Mouse (Mus musculus): ENCODE results near the gene Sipa1l1. TPM values are rescaled to one million over a fixed set of nuclear protein-coding genes. Genes with fewer than 3 reads are reported as not detected.

Sipa1l1 gene
- total RNA-seq, 2 experiments from 2014 or later, result 27.7 to 32.6 TPM

- no peak for DNase-seq (ENCODE audit: low spot score in 2 of 2)
Observed at GRCm38 (mm10) chr12:82326438-82326837, 157.3 kb downstream of the Sipa1l1 start.

- no peak for DNase-seq (ENCODE audit: low spot score in 2 of 2)
Observed at GRCm38 (mm10) chr12:82328112-82328511, 159.0 kb downstream of the Sipa1l1 start.

- no peak for DNase-seq (ENCODE audit: low spot score in 2 of 2)
Observed at GRCm38 (mm10) chr12:82332836-82333614, 163.9 kb downstream of the Sipa1l1 start.

- no peak for DNase-seq (ENCODE audit: low spot score in 2 of 2)
Observed at GRCm38 (mm10) chr12:82333999-82334398, 164.9 kb downstream of the Sipa1l1 start.

DNA sequence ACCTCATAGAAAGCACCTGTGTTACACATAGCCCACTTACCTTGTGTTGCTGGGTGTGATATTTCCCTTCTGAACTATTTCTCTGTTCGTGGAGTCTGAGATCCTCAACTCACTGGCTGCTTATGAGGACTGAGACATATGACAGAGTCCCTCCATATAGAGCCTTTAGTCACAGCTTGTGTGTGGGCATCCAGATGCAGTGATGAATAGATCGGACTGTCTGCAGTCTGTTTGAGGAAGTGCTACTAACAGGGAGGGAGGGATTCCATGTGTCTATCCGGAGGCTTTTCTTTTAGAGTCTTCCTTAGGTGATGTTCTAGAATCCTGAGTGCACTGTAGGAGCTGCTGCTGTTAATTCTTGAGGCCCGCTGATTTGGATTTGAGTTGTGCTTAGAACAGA is 165.4 kb downstream of the Sipa1l1 start:
- DNase-seq (ENCODE audit: low spot score in 2 of 2), result no peak

DNA sequence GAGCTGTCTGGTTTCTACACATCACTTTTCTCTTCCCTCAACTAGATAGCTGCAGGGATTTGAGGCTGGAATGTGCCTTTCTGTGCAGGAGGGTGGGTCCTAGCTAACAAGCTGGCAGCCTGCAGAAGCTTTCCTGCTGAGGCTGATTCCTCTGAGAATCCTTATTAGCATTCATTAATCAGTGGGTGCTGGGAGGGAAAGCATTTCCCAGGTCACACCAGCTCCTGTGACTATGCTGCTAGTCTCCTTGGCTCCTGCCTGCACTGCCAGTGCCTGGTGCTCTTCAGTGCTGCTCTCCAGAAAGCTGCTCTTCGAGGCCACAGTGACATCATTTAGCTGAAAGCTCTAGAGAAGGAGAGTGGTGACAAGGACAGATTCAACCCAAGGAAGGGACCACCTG is 166.0 kb downstream of the Sipa1l1 start:
- no peak for DNase-seq (ENCODE audit: low spot score in 2 of 2)

DNA sequence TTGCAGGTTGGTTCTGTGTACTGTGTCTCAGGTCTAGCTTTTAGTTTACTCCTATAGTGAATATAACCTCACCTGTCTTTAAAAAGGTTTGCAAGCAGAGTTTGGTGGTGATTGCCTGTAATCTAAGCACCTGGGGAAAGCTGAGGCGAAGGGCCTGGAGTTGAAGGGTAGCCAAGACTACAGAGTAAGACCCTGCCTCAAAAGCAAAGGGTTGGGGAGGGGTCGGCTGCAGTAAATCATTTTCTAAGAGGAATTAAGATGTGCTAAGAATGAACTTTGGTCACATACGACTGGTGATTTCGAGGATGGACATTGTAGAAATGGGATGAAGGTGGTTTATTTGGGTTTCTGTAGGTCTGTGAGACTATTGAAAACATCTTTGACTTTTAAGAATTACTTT is 169.4 kb downstream of the Sipa1l1 start:
- no peak for DNase-seq (ENCODE audit: low spot score in 2 of 2)

DNA sequence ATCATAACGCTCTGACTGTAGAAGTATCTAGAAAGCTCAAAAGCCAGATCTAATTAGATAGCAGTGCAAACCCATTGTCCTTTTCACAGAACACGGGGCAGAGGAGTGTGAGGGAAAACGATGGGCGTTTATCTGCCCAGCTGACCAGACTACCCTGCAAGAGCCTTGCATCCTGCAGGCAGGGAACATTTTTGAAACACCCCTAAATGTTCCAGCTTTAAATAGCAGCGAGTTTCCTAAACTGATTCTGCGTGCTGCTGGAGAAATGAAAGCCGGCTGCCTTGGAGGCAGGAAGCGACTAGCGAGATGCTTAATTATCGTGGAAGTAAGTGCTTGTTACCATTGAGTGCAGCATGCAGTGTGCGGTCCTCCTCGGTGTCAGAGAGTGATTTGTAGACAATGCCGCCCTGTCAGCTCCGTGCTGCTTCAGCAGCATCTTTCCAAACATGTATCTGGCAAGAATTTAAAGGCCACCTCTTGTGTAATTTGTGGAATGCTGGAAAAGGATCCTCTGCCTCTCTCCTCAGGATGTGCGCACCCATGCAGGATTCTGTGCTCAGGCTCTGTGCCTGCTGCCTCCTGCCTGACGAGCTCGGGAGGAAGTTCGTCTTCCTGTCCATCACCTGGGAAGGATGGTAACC is 170.2 kb downstream of the Sipa1l1 start:
- no peak for DNase-seq (ENCODE audit: low spot score in 2 of 2)

GRCm38 (mm10) chr12:82340196-82340918 is 171.2 kb downstream of the Sipa1l1 start:
- no peak for DNase-seq (ENCODE audit: low spot score in 2 of 2)

GRCm38 (mm10) chr12:82341181-82341580 is 172.1 kb downstream of the Sipa1l1 start:
- no peak for DNase-seq (ENCODE audit: low spot score in 2 of 2)

- DNase-seq (ENCODE audit: low spot score in 2 of 2), result no peak
Observed at GRCm38 (mm10) chr12:82341696-82342095, 172.6 kb downstream of the Sipa1l1 start.

DNA sequence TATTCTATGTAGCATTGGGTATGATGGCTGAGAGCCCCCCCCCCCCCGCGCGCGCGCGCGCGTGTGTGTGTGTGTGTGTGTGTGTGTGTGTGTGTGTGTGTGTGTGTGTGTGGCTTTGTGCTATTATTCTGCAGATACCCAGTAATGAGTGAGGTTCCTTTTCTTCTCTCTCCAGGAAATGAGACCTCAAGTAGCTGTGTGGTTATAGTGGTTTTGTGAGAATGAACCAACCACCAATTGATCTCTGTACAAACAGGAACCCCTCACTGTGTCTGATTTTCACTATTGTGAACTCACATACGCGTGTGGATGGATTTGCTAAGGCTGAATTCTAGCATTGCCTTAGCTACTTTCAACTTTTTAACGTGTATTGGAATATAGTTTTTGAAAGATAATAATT is 181.0 kb downstream of the Sipa1l1 start:
- DNase-seq (ENCODE audit: low spot score in 2 of 2), result no peak

DNA sequence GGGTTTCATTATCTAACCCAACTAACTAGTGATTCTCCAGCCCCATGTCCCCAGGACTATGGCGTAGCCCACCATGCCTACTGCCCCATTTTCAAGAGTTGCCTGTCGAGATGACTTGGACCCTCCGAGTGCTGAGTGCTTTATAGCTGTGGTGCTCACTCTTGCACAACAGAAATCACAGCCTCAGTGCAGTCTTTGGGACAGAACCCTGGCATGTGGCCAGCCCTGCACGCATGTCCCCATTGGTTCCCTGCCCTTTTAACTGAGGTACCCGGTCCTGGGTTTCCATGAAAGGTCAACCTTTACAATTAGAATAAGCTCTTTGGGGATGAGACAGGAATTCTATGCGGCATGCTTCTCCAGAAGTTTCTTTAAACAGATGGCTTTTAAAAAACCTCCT is 181.8 kb downstream of the Sipa1l1 start:
- no peak for DNase-seq (ENCODE audit: low spot score in 2 of 2)

DNA sequence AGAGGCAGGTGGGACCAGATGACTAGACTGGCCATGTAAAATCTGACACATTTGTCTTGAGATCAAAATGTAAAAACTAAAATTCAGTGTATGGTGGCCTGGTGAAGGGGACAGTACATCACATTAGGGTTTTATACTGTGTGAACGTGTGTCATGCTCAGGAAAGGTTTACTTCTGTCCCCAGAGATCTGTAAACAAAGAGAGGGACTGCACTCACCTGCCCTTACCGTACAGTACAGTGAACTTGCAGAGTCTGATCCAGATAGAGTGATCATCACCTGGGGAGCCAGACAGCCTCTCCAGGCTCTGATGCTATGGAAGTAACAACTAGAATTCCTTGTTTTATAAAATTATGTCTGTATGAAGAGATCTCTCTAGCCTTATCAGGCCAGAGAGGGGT is 184.5 kb downstream of the Sipa1l1 start:
- no peak for DNase-seq (ENCODE audit: low spot score in 2 of 2)

DNA sequence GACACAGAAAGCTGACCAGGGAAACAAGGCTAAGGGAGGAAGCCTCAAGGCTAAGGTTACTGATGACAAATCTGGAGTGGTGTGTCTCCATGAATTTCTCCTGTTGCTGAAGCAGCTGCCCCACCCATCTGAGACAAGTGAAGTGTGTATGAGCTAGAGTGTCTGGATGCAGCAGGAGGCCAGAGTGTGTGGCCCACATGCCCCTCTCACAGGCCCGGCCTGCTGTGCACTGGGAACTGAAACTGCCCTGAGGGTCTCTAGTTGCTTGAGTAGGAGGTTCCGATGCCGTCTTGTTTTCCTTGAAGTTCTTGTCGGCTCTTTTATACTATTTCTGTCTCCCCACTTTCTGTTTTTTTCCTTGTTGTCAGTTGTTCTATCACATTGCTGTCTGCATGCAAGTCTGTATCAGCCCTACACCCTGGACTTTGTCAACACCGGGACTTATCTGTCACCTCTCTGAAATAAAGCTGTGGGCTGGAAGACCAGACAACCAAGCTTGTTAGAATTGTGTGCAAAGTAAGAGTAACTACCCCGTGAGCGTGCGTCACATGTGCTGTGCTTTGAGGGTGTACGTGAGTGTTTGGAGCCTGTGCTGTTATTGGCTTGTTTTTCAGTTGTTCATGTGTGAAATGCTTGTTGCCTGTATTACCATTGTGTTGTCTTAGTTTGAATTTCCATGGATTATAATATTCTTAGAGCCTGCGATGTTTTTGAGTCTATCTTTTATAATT is 186.5 kb downstream of the Sipa1l1 start:
- no peak for DNase-seq (ENCODE audit: low spot score in 2 of 2)

DNA sequence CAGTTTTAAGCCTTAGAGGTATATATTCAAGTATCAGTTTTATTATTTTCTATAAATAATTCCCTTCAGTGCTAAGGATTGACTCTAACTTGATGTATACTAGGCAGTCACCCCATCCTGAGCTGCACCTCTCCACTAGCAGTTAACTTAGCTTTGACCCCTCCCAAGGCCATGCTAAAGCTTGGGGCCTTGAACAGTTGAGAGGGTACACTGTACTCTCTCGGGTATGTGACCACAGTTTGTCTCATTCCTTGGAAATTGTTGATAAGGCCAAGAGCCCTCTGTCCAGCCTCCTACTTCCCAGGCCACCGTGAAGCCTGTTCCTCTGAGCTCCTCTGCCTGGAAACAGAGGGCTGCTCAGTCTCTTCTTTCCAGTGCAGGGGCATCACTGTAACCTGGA is 187.4 kb downstream of the Sipa1l1 start:
- no peak for DNase-seq (ENCODE audit: low spot score in 2 of 2)

GRCm38 (mm10) chr12:82357431-82357830 is 188.3 kb downstream of the Sipa1l1 start:
- no peak for DNase-seq (ENCODE audit: low spot score in 2 of 2)

DNA sequence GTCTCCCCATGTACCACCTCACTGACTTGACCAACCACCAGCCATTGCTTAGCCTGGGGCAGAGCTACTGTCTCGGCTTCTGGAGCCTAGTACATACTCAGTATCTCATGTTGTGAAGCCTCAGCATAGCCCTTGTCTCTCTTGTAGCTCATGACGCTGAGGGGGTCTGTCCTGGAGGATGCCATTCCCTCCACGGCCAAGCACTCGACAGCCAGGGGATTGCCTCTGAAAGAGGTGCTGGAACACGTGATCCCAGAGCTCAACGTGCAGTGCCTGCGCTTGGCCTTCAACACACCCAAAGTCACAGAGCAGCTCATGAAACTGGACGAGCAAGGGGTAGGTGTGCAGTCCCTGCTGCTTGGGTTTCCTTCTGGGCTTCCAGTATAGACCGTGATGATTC is 193.7 kb downstream of the Sipa1l1 start:
- no peak for DNase-seq (ENCODE audit: low spot score in 2 of 2)

- no peak for DNase-seq (ENCODE audit: low spot score in 2 of 2)
Observed at GRCm38 (mm10) chr12:82364186-82364585, 195.1 kb downstream of the Sipa1l1 start.

GRCm38 (mm10) chr12:82365276-82365875 is 196.3 kb downstream of the Sipa1l1 start:
- DNase-seq (ENCODE audit: low spot score in 2 of 2), result no peak

DNA sequence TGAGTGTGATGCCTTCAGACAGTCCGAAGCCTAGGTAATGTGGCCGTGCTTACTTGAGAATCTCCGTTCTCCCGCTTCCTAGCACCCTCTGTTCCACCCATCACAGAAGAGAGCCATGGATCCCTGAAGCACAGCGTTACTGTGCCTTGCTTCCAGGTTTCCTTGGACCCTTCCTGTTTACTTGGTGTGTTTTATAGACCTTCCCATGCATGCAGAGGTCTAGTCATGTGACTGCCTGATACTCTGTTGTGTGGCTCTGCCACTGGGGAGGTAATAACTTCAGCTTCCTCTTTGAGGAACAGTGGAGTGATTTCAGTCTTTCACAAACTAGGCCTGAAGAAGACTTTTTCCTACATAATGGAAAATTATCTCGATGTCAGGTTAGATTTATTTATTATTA is 197.6 kb downstream of the Sipa1l1 start:
- no peak for DNase-seq (ENCODE audit: low spot score in 2 of 2)

All from adrenal gland, adult 18-20 months (tissue).